Mouse (Mus musculus) neural tube, embryonic 12.5 days (tissue): ENCODE results near the gene Sfrp5. TPM values are rescaled to one million over a fixed set of nuclear protein-coding genes. Genes with fewer than 3 reads are reported as not detected.

ENCODE experiments used
- ATAC-seq: fragments of 200-750 bp; cut with Nextera tagmentation; 2 replicates; pipeline ENCODE4 v1.8.0; 2017; ENCODE audit warnings: low read depth, mild to moderate bottlenecking, moderate TSS enrichment, moderate library complexity; ENCODE audit not compliant: low FRiP score
- H3K27ac ChIP-seq: fragments of 300-500 bp; sonication (generic); 2 replicates; pipeline ENCODE4 v1.5.1; 2016
- H3K27me3 ChIP-seq: fragments of 300-500 bp; sonication (generic); replicated peaks from 2 replicates; pipeline ENCODE4 v1.6.1; 2016; ENCODE audit warnings: mild to moderate bottlenecking
- H3K36me3 ChIP-seq: fragments of 300-500 bp; sonication (generic); 2 replicates; pipeline ENCODE4 v1.6.1; 2016; ENCODE audit warnings: mild to moderate bottlenecking
- H3K4me1 ChIP-seq: fragments of 300-500 bp; sonication (generic); 2 replicates; pipeline ENCODE4 v1.6.1; 2016
- H3K4me2 ChIP-seq: fragments of 300-500 bp; sonication (generic); replicated peaks from 2 replicates; pipeline ENCODE4 v1.6.1; 2016; ENCODE audit warnings: mild to moderate bottlenecking
- H3K4me3 ChIP-seq: fragments of 300-500 bp; sonication (generic); 2 replicates; pipeline ENCODE4 v1.5.1; 2016
- H3K9ac ChIP-seq: fragments of 300-500 bp; sonication (generic); 2 replicates; pipeline ENCODE4 v1.6.1; 2016; ENCODE audit warnings: mild to moderate bottlenecking
- H3K9me3 ChIP-seq: fragments of 300-500 bp; sonication (generic); 2 replicates; pipeline ENCODE4 v1.6.1; 2016; ENCODE audit warnings: mild to moderate bottlenecking
- WGBS: fragments of 180-500 bp; shearing (Covaris S2); methylation state at CpG from one replicate; pipeline ENCODE4 v1.1.7; 2016; 5-methylcytosine and 5-hydroxymethylcytosine counted together
- polyA plus RNA-seq: library from polyadenylated mRNA; unstranded; fragments of >200 nt; fragmentation: Nextera tagmentation; extraction: Ambion mirVana; gene quantifications from 2 replicates; pipeline ENCODE4 v1.2.1, GENCODE M21; 2016

The Sfrp5 gene
- polyA plus RNA-seq, 1 experiment from 2014 or later: 12.8 TPM

- ATAC-seq: no peak
- Histone ChIP-seq H3K4me1 (peaks cover 3% of the 10 kb centered on the region; the same call in 1 of the 2 replicates), H3K9me3 (no peaks in the 10 kb centered on the region), H3K36me3 (peaks cover 33% of the 10 kb centered on the region), H3K9ac (no peak overlapping the region), H3K4me3 (no peak overlapping the region), H3K27me3 (0 out of 2 replicates have a peak, but pooled peaks cover 3% of the 10 kb centered on the region), H3K27ac (no peak overlapping the region), H3K4me2 (no peak overlapping the region)
- 70% methylated on average over 2 of the region's 2 CpGs for WGBS
Measured at GRCm38 (mm10) chr19:42193311-42193710, 8.7 kb downstream of the Sfrp5 start.

GRCm38 (mm10) chr19:42190494-42190893 is 11.6 kb downstream of the Sfrp5 start:
- no peaks in the 10 kb centered on the region for H3K9me3 ChIP-seq
- H3K9ac ChIP-seq: no peak overlapping the region
- peaks cover 41% of the 10 kb centered on the region for H3K36me3 ChIP-seq

GRCm38 (mm10) chr19:42189735-42190134 is 12.3 kb downstream of the Sfrp5 start:
- Histone ChIP-seq H3K9ac (no peak overlapping the region), H3K9me3 (no peaks in the 10 kb centered on the region), H3K4me1 (peaks cover 3% of the 10 kb centered on the region; the same call in 1 of the 2 replicates), H3K4me3 (no peak overlapping the region), H3K4me2 (no peak overlapping the region), H3K36me3 (peaks cover 48% of the 10 kb centered on the region), H3K27me3 (no peaks in the 10 kb centered on the region), H3K27ac (no peak overlapping the region)
- ATAC-seq: no peak
- WGBS: 91% methylated on average over 4 of the region's 4 CpGs

More at GRCm38 (mm10) chr19:42190494-42190893, 11.6 kb downstream of the Sfrp5 start:
- ATAC-seq: peak; percentile 58; the same call in 1 of the 2 replicates
- 20% methylated on average over 5 of the region's 5 CpGs for WGBS
- no peak overlapping the region for H3K27ac ChIP-seq
- peaks cover 3% of the 10 kb centered on the region; the same call in 1 of the 2 replicates for H3K4me1 ChIP-seq
- no peak overlapping the region for H3K4me3 ChIP-seq
- H3K27me3 ChIP-seq: no peaks in the 10 kb centered on the region
- H3K4me2 ChIP-seq: no peak overlapping the region

- no peaks in the 10 kb centered on the region for H3K9me3 ChIP-seq
- H3K4me3 ChIP-seq: no peak overlapping the region
- ATAC-seq: no peak
- H3K36me3 ChIP-seq: peaks cover 60% of the 10 kb centered on the region
- WGBS: 62% methylated on average over 6 of the region's 6 CpGs
- no peaks in the 10 kb centered on the region for H3K27me3 ChIP-seq
- H3K4me1 ChIP-seq: no peaks in the 10 kb centered on the region
- no peak overlapping the region for H3K4me2 ChIP-seq
- H3K27ac ChIP-seq: no peak overlapping the region
- H3K9ac ChIP-seq: no peak overlapping the region
Measured at GRCm38 (mm10) chr19:42182673-42183072, 19.4 kb downstream of the Sfrp5 start.

GRCm38 (mm10) chr19:42179356-42179755 is 22.7 kb downstream of the Sfrp5 start:
- 91% methylated on average over 14 of the region's 14 CpGs for WGBS

GRCm38 (mm10) chr19:42177461-42177860 is 24.6 kb downstream of the Sfrp5 start:
- Histone ChIP-seq H3K9me3 (no peaks in the 10 kb centered on the region), H3K36me3 (peaks cover 26% of the 10 kb centered on the region), H3K4me3 (no peak overlapping the region), H3K27me3 (no peaks in the 10 kb centered on the region), H3K27ac (no peak overlapping the region), H3K4me2 (no peak overlapping the region), H3K4me1 (no peaks in the 10 kb centered on the region), H3K9ac (no peak overlapping the region)
- WGBS: 98% methylated on average over 2 of the region's 2 CpGs
- ATAC-seq: no peak

More at GRCm38 (mm10) chr19:42179356-42179755, 22.7 kb downstream of the Sfrp5 start:
- Histone ChIP-seq H3K27me3 (no peaks in the 10 kb centered on the region), H3K4me3 (no peak overlapping the region), H3K4me1 (no peaks in the 10 kb centered on the region), H3K4me2 (no peak overlapping the region), H3K9ac (no peak overlapping the region), H3K9me3 (no peaks in the 10 kb centered on the region), H3K27ac (no peak overlapping the region), H3K36me3 (peaks cover 42% of the 10 kb centered on the region)
- ATAC-seq: no peak

GRCm38 (mm10) chr19:42176841-42177240 is 25.2 kb downstream of the Sfrp5 start:
- Histone ChIP-seq H3K27me3 (no peaks in the 10 kb centered on the region), H3K36me3 (peaks cover 26% of the 10 kb centered on the region), H3K9ac (no peak overlapping the region), H3K9me3 (no peaks in the 10 kb centered on the region), H3K4me3 (no peak overlapping the region), H3K4me2 (no peak overlapping the region), H3K4me1 (no peaks in the 10 kb centered on the region), H3K27ac (no peak overlapping the region)
- 85% methylated on average over 7 of the region's 7 CpGs for WGBS
- ATAC-seq: no peak

- Histone ChIP-seq H3K27ac (no peak overlapping the region), H3K27me3 (peaks cover 22% of the 10 kb centered on the region), H3K4me3 (peak overlapping the region; percentile 94), H3K9ac (peak overlapping the region; percentile 89), H3K4me2 (peak overlapping the region; percentile 97), H3K4me1 (peaks cover 10% of the 10 kb centered on the region), H3K9me3 (no peaks in the 10 kb centered on the region), H3K36me3 (no peaks in the 10 kb centered on the region)
- 2% methylated on average over 56 of the region's 56 CpGs for WGBS
- ATAC-seq: peak; percentile 90
Measured at GRCm38 (mm10) chr19:42170025-42170969, 31.8 kb downstream of the Sfrp5 start.

- Histone ChIP-seq H3K27ac (no peak overlapping the region), H3K4me3 (no peak overlapping the region), H3K36me3 (no peaks in the 10 kb centered on the region), H3K9ac (no peak overlapping the region), H3K4me1 (peaks cover 10% of the 10 kb centered on the region), H3K4me2 (peak overlapping the region; percentile 97), H3K27me3 (peaks cover 22% of the 10 kb centered on the region), H3K9me3 (no peaks in the 10 kb centered on the region)
- 77% methylated on average over 10 of the region's 10 CpGs for WGBS
- no peak for ATAC-seq
Measured at GRCm38 (mm10) chr19:42169322-42169975, 32.6 kb downstream of the Sfrp5 start.

- Histone ChIP-seq H3K4me3 (no peak overlapping the region), H3K9ac (no peak overlapping the region), H3K27ac (no peak overlapping the region), H3K4me2 (no peak overlapping the region), H3K36me3 (no peaks in the 10 kb centered on the region), H3K9me3 (no peaks in the 10 kb centered on the region), H3K4me1 (peaks cover 15% of the 10 kb centered on the region), H3K27me3 (peaks cover 22% of the 10 kb centered on the region)
- no peak for ATAC-seq
- 64% methylated on average over 9 of the region's 9 CpGs for WGBS
Measured at GRCm38 (mm10) chr19:42167489-42167888, 34.6 kb downstream of the Sfrp5 start.

- Histone ChIP-seq H3K36me3 (no peaks in the 10 kb centered on the region), H3K4me3 (no peak overlapping the region), H3K4me1 (peaks cover 15% of the 10 kb centered on the region), H3K4me2 (no peak overlapping the region), H3K9me3 (no peaks in the 10 kb centered on the region), H3K27ac (no peak overlapping the region), H3K27me3 (peaks cover 22% of the 10 kb centered on the region), H3K9ac (no peak overlapping the region)
- ATAC-seq: no peak
- WGBS: 45% methylated on average over 3 of the region's 3 CpGs
Measured at GRCm38 (mm10) chr19:42166766-42167165, 35.3 kb downstream of the Sfrp5 start.

- H3K36me3 ChIP-seq: no peaks in the 10 kb centered on the region
- ATAC-seq: no peak
- no peak overlapping the region for H3K4me3 ChIP-seq
- H3K27me3 ChIP-seq: peaks cover 22% of the 10 kb centered on the region
- no peak overlapping the region for H3K9ac ChIP-seq
- 3% methylated on average over 12 of the region's 12 CpGs for WGBS
- no peak overlapping the region for H3K27ac ChIP-seq
- H3K4me1 ChIP-seq: peaks cover 9% of the 10 kb centered on the region
- no peaks in the 10 kb centered on the region for H3K9me3 ChIP-seq
- peak overlapping the region; percentile 33 for H3K4me2 ChIP-seq
Measured at GRCm38 (mm10) chr19:42166130-42166529, 35.9 kb downstream of the Sfrp5 start.
